9 mouse cellular contexts compared by ENCODE assay signal in the genomic region with DNA sequence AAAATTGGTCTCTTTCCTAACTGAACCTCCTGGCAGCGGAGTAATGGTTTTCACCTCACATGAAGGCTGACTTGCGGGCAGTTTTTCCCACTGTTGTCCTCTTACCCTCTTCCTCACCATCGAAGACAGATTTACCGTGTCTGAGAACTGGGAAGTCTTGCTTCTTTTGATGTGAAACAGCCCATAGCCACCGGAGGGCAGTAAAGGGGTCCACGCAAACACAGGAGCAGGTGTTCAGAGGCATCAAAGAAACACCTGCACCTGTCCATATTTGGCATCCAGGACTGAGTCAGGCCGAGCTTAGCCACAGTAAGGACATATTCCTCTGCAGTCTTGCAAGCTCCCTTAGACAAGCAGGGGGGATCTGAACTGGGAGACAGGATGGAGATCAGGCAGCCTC. TPM values are rescaled to one million over a fixed set of nuclear protein-coding genes. Genes with fewer than 3 reads are reported as not detected.
DNase-seq lines count a peak whose midpoint lies in the region; ATAC-seq and TF ChIP-seq lines count a peak whose summit lies in the region.
"Had no signal": no experiment of that assay in that cellular context is flagged by ENCODE, and none has a peak within 500 bp of the region (broad histone marks: within the 10 kb centered on the region; RNA-seq: fewer than 3 reads in every experiment).

No protein-coding gene starts in this region.

- no peak for TF ChIP-seq EP300 in heart, postnatal 0 days (IDR thresholded peaks at IDR 0.05; ENCODE audit: low read depth)

- no peaks in the 10 kb centered on the region for H3K9me3 ChIP-seq in lung, embryonic 15.5 days
- H3K9me3 ChIP-seq in heart, postnatal 0 days (replicated peaks; ENCODE audit: control insufficient read depth, low read length), result no peaks in the 10 kb centered on the region
- no peaks in the 10 kb centered on the region for H3K9me3 ChIP-seq in neural tube, embryonic 13.5 days

- intact Hi-C loops in left cerebral cortex, postnatal 4 days (cut with DNase I), result no loop called here

- no peaks in the 10 kb centered on the region for H3K36me3 ChIP-seq in lung, embryonic 15.5 days
- no peaks in the 10 kb centered on the region for H3K36me3 ChIP-seq in heart, postnatal 0 days (replicated peaks; ENCODE audit: control insufficient read depth, insufficient read depth, low read length)
- H3K36me3 ChIP-seq in neural tube, embryonic 13.5 days, result no peaks in the 10 kb centered on the region

- H3K27me3 ChIP-seq in lung, embryonic 15.5 days, result no peaks in the 10 kb centered on the region
- H3K27me3 ChIP-seq in heart, postnatal 0 days (ENCODE audit: control insufficient read depth, insufficient read depth, low read length), result no peaks in the 10 kb centered on the region
- H3K27me3 ChIP-seq in neural tube, embryonic 13.5 days, result no peaks in the 10 kb centered on the region

- peak overlapping the region; percentile 49 for H3K4me2 ChIP-seq in lung, embryonic 15.5 days
- peak overlapping the region; percentile 57 for H3K4me2 ChIP-seq in heart, postnatal 0 days (ENCODE audit: low read depth, low read length)
- H3K4me2 ChIP-seq in neural tube, embryonic 13.5 days, result peak overlapping the region; percentile 47

- no peak for DNase-seq in lung, postnatal 4 days
- DNase-seq in cerebellum, postnatal 36 days, result peak; percentile 10 to 18
- DNase-seq in heart, postnatal 0 days (ENCODE audit: low spot score), result no peak
- DNase-seq in left cerebral cortex, postnatal 4 days, result no peak
- DNase-seq in B cell, adult 2 months, result no peak
- no peak for DNase-seq in left cerebral cortex, adult 11 months (ENCODE audit: low spot score)

- H3K27ac ChIP-seq in lung, embryonic 15.5 days, result no peak overlapping the region
- no peak overlapping the region for H3K27ac ChIP-seq in heart, postnatal 0 days (ENCODE audit: low read depth)
- H3K27ac ChIP-seq in neural tube, embryonic 13.5 days (replicated peaks), result peak overlapping the region; percentile 24; the same call in 1 of the 2 replicates

- peak overlapping the region; percentile 21; the same call in 1 of the 2 replicates for H3K4me3 ChIP-seq in lung, embryonic 15.5 days
- H3K4me3 ChIP-seq in heart, postnatal 0 days (ENCODE audit: low read depth, low read length), result peak overlapping the region; percentile 36
- peak overlapping the region; percentile 9; the same call in 1 of the 2 replicates for H3K4me3 ChIP-seq in neural tube, embryonic 13.5 days
- H3K4me3 ChIP-seq: erythroblast, embryonic 14.5 days had no signal

- WGBS in lung, embryonic 15.5 days, result 7% methylated on average over 7 of the region's 7 CpGs
- 15% methylated on average over 7 of the region's 7 CpGs for WGBS in heart, postnatal 0 days
- WGBS in neural tube, embryonic 13.5 days, result 12% methylated on average over 7 of the region's 7 CpGs

- peaks cover 13% of the 10 kb centered on the region; the same call in 1 of the 2 replicates for H3K4me1 ChIP-seq in lung, embryonic 15.5 days
- H3K4me1 ChIP-seq in heart, postnatal 0 days (ENCODE audit: control insufficient read depth, insufficient read depth), result no peaks in the 10 kb centered on the region
- peaks cover 12% of the 10 kb centered on the region for H3K4me1 ChIP-seq in neural tube, embryonic 13.5 days (replicated peaks)

- no peak overlapping the region for H3K9ac ChIP-seq in lung, embryonic 15.5 days
- H3K9ac ChIP-seq in heart, postnatal 0 days (replicated peaks; ENCODE audit: low read depth, low read length), result no peak overlapping the region
- no peak overlapping the region for H3K9ac ChIP-seq in neural tube, embryonic 13.5 days

- TF ChIP-seq CTCF in heart, postnatal 0 days (IDR thresholded peaks at IDR 0.05; ENCODE audit: low read depth), result no peak

- no peak for ATAC-seq in lung, embryonic 15.5 days (ENCODE audit: borderline replicate concordance, extremely low read depth, low FRiP score, low TSS enrichment)
- ATAC-seq in heart, postnatal 0 days (ENCODE audit: insufficient read depth, low read depth), result no peak
- no peak for ATAC-seq in neural tube, embryonic 13.5 days (ENCODE audit: low read depth)

RNA-seq across cellular contexts. Expression of a gene that starts 7.2 kb away (rescaled TPM):
- polyA plus RNA-seq in lung, embryonic 15.5 days (2015; fragmentation: Nextera tagmentation; extraction: Ambion mirVana), result not detected in 2 replicates
- total RNA-seq in heart, postnatal 0 days (2014; rRNA removed; ENCODE audit: low replicate concordance), result not detected in 2 replicates
- polyA plus RNA-seq in heart, postnatal 0 days (2015; fragmentation: Nextera tagmentation; extraction: Ambion mirVana), result not detected in 2 replicates
- polyA plus RNA-seq in neural tube, embryonic 13.5 days (2015; fragmentation: Nextera tagmentation; extraction: Ambion mirVana), result not detected in 2 replicates
- not detected for total RNA-seq in left cerebral cortex, postnatal 4 days (2021)
- polyA plus RNA-seq: erythroblast, embryonic 14.5 days had no signal

Comparison
In these comparisons a context has a peak if more than half of its experiments do, and no peak if none do; other contexts are left out.
1. DNase-seq: peak in cerebellum, postnatal 36 days (2 of 2); none in lung, postnatal 4 days (0 of 2), heart, postnatal 0 days (single experiment), left cerebral cortex, postnatal 4 days (single experiment), B cell, adult 2 months (0 of 2) and left cerebral cortex, adult 11 months (single experiment).
2. Peak in every context shown above with its lines, with median percentiles within 50 percentile points of each other: H3K4me2 ChIP-seq and H3K4me3 ChIP-seq.